Mouse (Mus musculus) heart, postnatal 0 days (tissue): ENCODE results near the gene Rab33b.

Source experiments
- CTCF ChIP-seq: IDR thresholded peaks from 2 replicates; pipeline ENCODE4 v1.5.1; 2016; ENCODE audit warnings: antibody characterized with exemption, control low read depth, low read depth
- EP300 ChIP-seq: IDR thresholded peaks from 2 replicates; pipeline ENCODE4 v1.6.1; 2016; ENCODE audit warnings: antibody characterized with exemption, low read depth

DNA sequence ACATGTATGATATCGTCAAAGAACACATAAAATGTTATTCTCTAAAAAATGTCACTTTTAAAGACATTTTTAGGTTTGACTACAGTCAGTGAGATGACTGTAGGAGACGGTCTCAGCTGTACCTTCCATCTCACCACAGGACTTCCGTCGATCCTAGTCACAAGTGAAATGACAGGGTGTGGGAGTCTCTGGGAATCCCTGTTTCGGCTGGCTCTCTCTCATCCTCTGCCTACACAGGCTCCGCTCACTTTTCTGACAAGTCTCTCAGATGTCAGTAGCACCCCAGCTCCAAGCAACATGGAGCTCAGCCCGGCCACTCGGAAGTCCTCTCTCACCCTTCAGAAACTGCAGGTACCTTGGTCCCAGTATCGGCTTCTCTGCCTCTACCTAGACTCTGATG is 56.9 kb downstream of the Rab33b start:
- no peak for TF ChIP-seq CTCF
- TF ChIP-seq EP300: no peak
